Mouse (Mus musculus): Measurements from ENCODE around the gene Trpc1.

DNA sequence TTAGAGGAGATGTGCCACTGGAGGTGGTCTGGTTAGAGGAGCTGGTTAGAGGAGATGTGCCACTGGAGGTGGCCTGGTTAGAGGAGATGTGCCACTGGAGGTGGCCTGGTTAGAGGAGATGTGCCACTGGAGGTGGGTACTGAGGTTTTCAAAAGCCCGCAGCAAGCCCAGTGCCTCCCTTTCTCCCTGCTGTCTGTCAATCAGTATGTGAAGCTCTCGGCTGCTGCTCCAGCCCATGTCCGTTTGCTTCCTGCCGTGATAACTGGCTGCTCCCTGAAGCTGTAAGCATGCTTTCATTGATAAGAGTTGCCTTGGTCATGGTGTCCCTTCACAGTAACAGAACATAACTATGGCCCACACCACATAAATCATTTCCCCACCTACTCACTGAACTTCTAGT, 13.0 kb upstream of the Trpc1 start:
- TF ChIP-seq CTCF (IDR thresholded peaks at IDR 0.05; ENCODE audit: low read depth): no peak
- no peak for TF ChIP-seq EP300 (optimal IDR thresholded peaks at IDR 0.05)
